Mouse (Mus musculus) naive thymus-derived CD4-positive, alpha-beta T cell, adult 2 months (primary cell): ENCODE measurements around the gene Gm21788.
"Not testable (repeated sequence)": the region's sequence is repeated elsewhere in the genome, so short reads cannot be mapped to it uniquely, and the experiment has no call there.

Source experiments
- DNase-seq: peaks from one replicate; pipeline ENCODE4 v3.0.0-alpha.2; 2011; ENCODE audit warnings: low read depth

The Gm21788 gene

DNA sequence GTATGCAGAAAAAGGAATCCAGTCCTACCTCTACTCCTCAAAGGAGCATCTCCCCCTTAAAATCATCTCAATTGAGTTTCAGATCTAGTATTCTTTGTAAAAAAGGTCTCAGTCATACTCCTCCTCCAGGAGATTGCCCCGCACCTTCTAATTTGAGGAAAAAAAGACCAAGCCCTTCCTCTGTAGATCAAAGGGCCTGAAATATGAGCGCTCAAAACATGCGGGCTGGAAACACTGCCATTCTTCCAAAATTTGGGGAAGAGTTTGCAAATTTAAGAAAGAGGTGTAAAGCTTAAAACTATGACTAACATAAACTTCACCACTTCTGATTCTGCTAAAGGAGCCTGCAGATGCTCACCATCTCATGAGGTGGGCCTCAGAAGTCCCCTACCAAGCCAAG lies at the start of gene Gm21788:
Gene Gm21788, plus strand, starts transcription at position 301 of the 400 bp plus-strand sequence.
- not testable (repeated sequence) for DNase-seq
